In genomic region chr13:101763676-101764075, GRCm38 (mm10) we compare ENCODE assay signal across 11 mouse cellular contexts. TPM values are rescaled to one million over a fixed set of nuclear protein-coding genes. Genes with fewer than 3 reads are reported as not detected.
A peak's percentile ranks its signal among the peaks of the same experiment; 100 is the strongest.
DNase-seq lines count a peak whose midpoint lies in the region; ATAC-seq and TF ChIP-seq lines count a peak whose summit lies in the region.
"Had no signal": no experiment of that assay in that cellular context is flagged by ENCODE, and none has a peak within 500 bp of the region (broad histone marks: within the 10 kb centered on the region; RNA-seq: fewer than 3 reads in every experiment).

No protein-coding gene starts in this region.

- no peak for DNase-seq in heart, adult 8-10 months (ENCODE audit: low spot score)
- no peak for DNase-seq in midbrain, embryonic 11.5 days (ENCODE audit: low spot score, missing footprints)
- DNase-seq in liver, embryonic 13.5 days = no peak
- DNase-seq in stomach, postnatal 0 days (ENCODE audit: low spot score) = no peak
- no peak for DNase-seq in layer of hippocampus, adult 11-12 months (ENCODE audit: low spot score)
- DNase-seq: layer of hippocampus, adult 9-11 months had no signal

- H3K4me3 ChIP-seq in heart, embryonic 16.5 days (ENCODE audit: low read length) = no peak overlapping the region
- no peak overlapping the region for H3K4me3 ChIP-seq in midbrain, embryonic 13.5 days (replicated peaks)
- no peak overlapping the region for H3K4me3 ChIP-seq in midbrain, embryonic 11.5 days (ENCODE audit: low read depth, low read length)
- peak overlapping the region; percentile 6; the same call in 1 of the 2 replicates for H3K4me3 ChIP-seq in liver, embryonic 13.5 days (replicated peaks)
- peak overlapping the region; percentile 32 for H3K4me3 ChIP-seq in stomach, postnatal 0 days (ENCODE audit: low read depth, low read length)
- H3K4me3 ChIP-seq: heart, embryonic 13.5 days had no signal

- no peak for TF ChIP-seq EP300 in stomach, postnatal 0 days (optimal IDR thresholded peaks at IDR 0.05)

- peaks cover 68% of the 10 kb centered on the region for H3K4me1 ChIP-seq in heart, embryonic 16.5 days (ENCODE audit: control insufficient read depth, insufficient read depth, low read length)
- H3K4me1 ChIP-seq in midbrain, embryonic 13.5 days (replicated peaks) = peaks cover 68% of the 10 kb centered on the region
- peaks cover 37% of the 10 kb centered on the region for H3K4me1 ChIP-seq in midbrain, embryonic 11.5 days (ENCODE audit: control insufficient read depth, insufficient read depth, low read length)
- peaks cover 83% of the 10 kb centered on the region for H3K4me1 ChIP-seq in liver, embryonic 13.5 days (replicated peaks)
- H3K4me1 ChIP-seq in stomach, postnatal 0 days (replicated peaks; ENCODE audit: control insufficient read depth, insufficient read depth) = peaks cover 28% of the 10 kb centered on the region

- no peaks in the 10 kb centered on the region for H3K9me3 ChIP-seq in heart, embryonic 16.5 days (replicated peaks; ENCODE audit: control insufficient read depth, low read length)
- no peaks in the 10 kb centered on the region for H3K9me3 ChIP-seq in midbrain, embryonic 13.5 days
- no peaks in the 10 kb centered on the region for H3K9me3 ChIP-seq in midbrain, embryonic 11.5 days (ENCODE audit: control insufficient read depth, low read length)
- H3K9me3 ChIP-seq in liver, embryonic 13.5 days (replicated peaks) = no peaks in the 10 kb centered on the region
- H3K9me3 ChIP-seq in stomach, postnatal 0 days (ENCODE audit: control insufficient read depth, low read length) = no peaks in the 10 kb centered on the region
- H3K9me3 ChIP-seq: heart, embryonic 13.5 days had no signal

- H3K4me2 ChIP-seq in heart, embryonic 16.5 days (ENCODE audit: low read depth, low read length) = peak overlapping the region; percentile 22
- H3K4me2 ChIP-seq in midbrain, embryonic 13.5 days (replicated peaks) = peak overlapping the region; percentile 9; the same call in 1 of the 2 replicates
- no peak overlapping the region for H3K4me2 ChIP-seq in midbrain, embryonic 11.5 days
- peak overlapping the region; percentile 44 for H3K4me2 ChIP-seq in liver, embryonic 13.5 days
- peak overlapping the region; percentile 61 for H3K4me2 ChIP-seq in stomach, postnatal 0 days (replicated peaks; ENCODE audit: low read depth)
- H3K4me2 ChIP-seq: heart, embryonic 13.5 days had no signal

- no peak overlapping the region for H3K27ac ChIP-seq in heart, embryonic 16.5 days (ENCODE audit: low read length)
- H3K27ac ChIP-seq in midbrain, embryonic 13.5 days = no peak overlapping the region
- H3K27ac ChIP-seq in midbrain, embryonic 11.5 days (ENCODE audit: low read depth, low read length) = no peak overlapping the region
- H3K27ac ChIP-seq in liver, embryonic 13.5 days = peak overlapping the region; percentile 47; the same call in 1 of the 2 replicates
- peak overlapping the region; percentile 45 for H3K27ac ChIP-seq in stomach, postnatal 0 days (replicated peaks)
- H3K27ac ChIP-seq: heart, embryonic 13.5 days had no signal

- WGBS in heart, embryonic 16.5 days = 83% methylated on average over 9 of the region's 9 CpGs
- WGBS in midbrain, embryonic 13.5 days = 71% methylated on average over 9 of the region's 9 CpGs
- WGBS in midbrain, embryonic 11.5 days = 79% methylated on average over 9 of the region's 9 CpGs
- WGBS in liver, embryonic 13.5 days (ENCODE audit: insufficient replicate concordance) = 80% methylated on average over 9 of the region's 9 CpGs
- WGBS in stomach, postnatal 0 days = 59% methylated on average over 9 of the region's 9 CpGs

- H3K27me3 ChIP-seq in heart, embryonic 16.5 days (ENCODE audit: control insufficient read depth, insufficient read depth, low read length) = no peaks in the 10 kb centered on the region
- H3K27me3 ChIP-seq in midbrain, embryonic 13.5 days = peaks cover 7% of the 10 kb centered on the region; the same call in 1 of the 2 replicates
- no peaks in the 10 kb centered on the region for H3K27me3 ChIP-seq in midbrain, embryonic 11.5 days (ENCODE audit: control insufficient read depth, insufficient read depth, low read length)
- H3K27me3 ChIP-seq in liver, embryonic 13.5 days = no peaks in the 10 kb centered on the region
- H3K27me3 ChIP-seq in stomach, postnatal 0 days (ENCODE audit: control insufficient read depth, insufficient read depth, low read length) = no peaks in the 10 kb centered on the region
- H3K27me3 ChIP-seq: heart, embryonic 13.5 days had no signal

- no peak for TF ChIP-seq CTCF in stomach, postnatal 0 days (IDR thresholded peaks at IDR 0.05; ENCODE audit: low read depth)

- ATAC-seq in heart, embryonic 16.5 days (replicated peaks; ENCODE audit: extremely low read depth, insufficient read depth, low FRiP score) = no peak
- no peak for ATAC-seq in midbrain, embryonic 13.5 days
- ATAC-seq in midbrain, embryonic 11.5 days (ENCODE audit: low FRiP score) = no peak
- ATAC-seq in liver, embryonic 13.5 days (ENCODE audit: low read depth) = no peak
- no peak for ATAC-seq in stomach, postnatal 0 days (ENCODE audit: low FRiP score, low TSS enrichment)
- no peak for ATAC-seq in megakaryocyte-erythroid progenitor cell, adult 5-6 weeks (replicated peaks; ENCODE audit: low FRiP score, low TSS enrichment, poor library complexity, severe bottlenecking)
- ATAC-seq: CD4-positive, CD25-positive, alpha-beta regulatory T cell, adult 4 months had no signal

- H3K9ac ChIP-seq in heart, embryonic 16.5 days (ENCODE audit: low read length) = 0 out of 2 replicates have a peak overlapping the region, but pooled peaks have one; percentile 8
- no peak overlapping the region for H3K9ac ChIP-seq in midbrain, embryonic 13.5 days (replicated peaks)
- no peak overlapping the region for H3K9ac ChIP-seq in midbrain, embryonic 11.5 days (ENCODE audit: low read length)
- H3K9ac ChIP-seq in liver, embryonic 13.5 days = no peak overlapping the region
- peak overlapping the region; percentile 50 for H3K9ac ChIP-seq in stomach, postnatal 0 days (ENCODE audit: low read length)
- H3K9ac ChIP-seq: heart, embryonic 13.5 days had no signal

- no peaks in the 10 kb centered on the region for H3K36me3 ChIP-seq in heart, embryonic 16.5 days (ENCODE audit: control insufficient read depth, insufficient read depth)
- H3K36me3 ChIP-seq in midbrain, embryonic 13.5 days = no peaks in the 10 kb centered on the region
- H3K36me3 ChIP-seq in midbrain, embryonic 11.5 days (ENCODE audit: control insufficient read depth, insufficient read depth, low read length) = no peaks in the 10 kb centered on the region
- no peaks in the 10 kb centered on the region for H3K36me3 ChIP-seq in liver, embryonic 13.5 days
- peaks cover 5% of the 10 kb centered on the region; the same call in 1 of the 2 replicates for H3K36me3 ChIP-seq in stomach, postnatal 0 days (ENCODE audit: control insufficient read depth, insufficient read depth, low read length)

RNA-seq across cellular contexts. Expression of gene Pik3r1, which starts 4.3 kb away (rescaled TPM):
- 23.1 and 24.9 TPM in 2 replicates for polyA plus RNA-seq in heart, embryonic 16.5 days (2015; fragmentation: Nextera tagmentation; extraction: Ambion mirVana)
- total RNA-seq in heart, adult 8-10 months (2022) = 100 to 1,000 TPM; 107 to 140 (median 112) TPM
- 34.1 and 36.9 TPM in 2 replicates for polyA plus RNA-seq in midbrain, embryonic 13.5 days (2015; fragmentation: Nextera tagmentation; extraction: Ambion mirVana)
- polyA plus RNA-seq in midbrain, embryonic 11.5 days (2014; fragmentation: Nextera tagmentation; extraction: Ambion mirVana) = 13.6 and 13.9 TPM in 2 replicates
- 18.0 and 20.7 TPM in 2 replicates for polyA plus RNA-seq in liver, embryonic 13.5 days (2015; fragmentation: Nextera tagmentation; extraction: Ambion mirVana)
- polyA plus RNA-seq in stomach, postnatal 0 days (2015; fragmentation: Nextera tagmentation; extraction: Ambion mirVana) = 36.0 and 44.6 TPM in 2 replicates
- total RNA-seq in megakaryocyte-erythroid progenitor cell, adult 5-6 weeks (2014; fragmentation: Nextera tagmentation) = 47.7 and 67.6 TPM in 2 replicates
- 98.6 and 115 TPM in 2 replicates for total RNA-seq in megakaryocyte-erythroid progenitor cell, adult 5-6 weeks (2017)

Comparison
In these comparisons a context has a peak if more than half of its experiments do, and no peak if none do; other contexts are left out.
1. H3K27ac ChIP-seq: peak in liver, embryonic 13.5 days (single experiment) and stomach, postnatal 0 days (single experiment); none in heart, embryonic 16.5 days (single experiment), midbrain, embryonic 13.5 days (single experiment) and midbrain, embryonic 11.5 days (single experiment).
2. H3K4me3 ChIP-seq: peak in liver, embryonic 13.5 days (single experiment) and stomach, postnatal 0 days (single experiment); none in heart, embryonic 16.5 days (single experiment), midbrain, embryonic 13.5 days (single experiment) and midbrain, embryonic 11.5 days (single experiment).
3. H3K9ac ChIP-seq: peak in heart, embryonic 16.5 days (single experiment) and stomach, postnatal 0 days (single experiment); none in midbrain, embryonic 13.5 days (single experiment), midbrain, embryonic 11.5 days (single experiment) and liver, embryonic 13.5 days (single experiment).